Mouse (Mus musculus) gastrocnemius, adult 18-20 months (tissue): Measurements from ENCODE around the gene Slc25a22. TPM values are rescaled to one million over a fixed set of nuclear protein-coding genes. Genes with fewer than 3 reads are reported as not detected.

Experiments
- DNase-seq: peaks from one replicate; pipeline ENCODE4 v3.0.0; 2021; ENCODE audit warnings: low spot score
- total RNA-seq, 2 experiments: library from RNA; stranded (reverse); gene quantifications; 2 replicates each; pipeline ENCODE4 v1.2.3; 2021

The Slc25a22 gene
- total RNA-seq, 2 experiments from 2014 or later = 18.2 to 21.3 TPM

DNA sequence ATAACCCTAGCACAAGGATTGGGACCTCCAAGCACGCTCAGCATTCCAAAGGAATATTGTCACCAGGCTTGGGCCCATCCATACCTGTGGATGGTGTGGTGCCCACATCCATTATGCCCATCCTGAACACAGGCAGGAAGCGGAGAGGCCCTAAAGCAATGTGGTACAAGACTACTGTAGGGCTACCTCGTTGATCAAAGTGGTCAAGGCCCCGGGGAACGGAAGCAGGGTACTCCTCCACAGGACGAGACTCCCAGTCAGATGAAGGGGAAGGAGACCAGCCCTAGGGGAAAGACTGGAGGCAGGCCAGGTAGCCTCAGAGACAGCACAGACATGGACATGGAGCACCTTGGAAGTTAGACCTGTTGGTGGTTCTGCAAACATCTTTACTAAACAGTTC, 35.1 kb upstream of the Slc25a22 start:
- no peak for DNase-seq

DNA sequence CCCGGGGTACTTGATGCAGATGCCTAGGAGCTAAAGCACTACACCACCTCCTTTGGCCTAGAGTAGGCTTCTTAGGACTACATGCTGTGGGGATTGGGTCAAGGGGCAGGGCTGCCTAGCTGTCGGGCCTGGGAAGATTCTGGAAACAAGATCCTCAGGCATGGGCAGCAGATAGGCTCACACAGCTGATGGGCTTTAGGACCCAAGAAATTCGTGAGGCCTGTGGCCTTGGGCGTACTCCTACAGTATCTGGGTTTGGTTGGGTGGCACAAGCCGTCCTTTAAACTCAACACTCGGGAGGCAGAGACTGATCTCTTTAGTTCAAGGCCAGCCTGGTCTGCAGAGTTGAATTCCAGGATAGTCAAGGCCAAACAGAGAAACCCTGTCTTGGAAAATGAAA, 34.5 kb upstream of the Slc25a22 start:
- no peak for DNase-seq

DNA sequence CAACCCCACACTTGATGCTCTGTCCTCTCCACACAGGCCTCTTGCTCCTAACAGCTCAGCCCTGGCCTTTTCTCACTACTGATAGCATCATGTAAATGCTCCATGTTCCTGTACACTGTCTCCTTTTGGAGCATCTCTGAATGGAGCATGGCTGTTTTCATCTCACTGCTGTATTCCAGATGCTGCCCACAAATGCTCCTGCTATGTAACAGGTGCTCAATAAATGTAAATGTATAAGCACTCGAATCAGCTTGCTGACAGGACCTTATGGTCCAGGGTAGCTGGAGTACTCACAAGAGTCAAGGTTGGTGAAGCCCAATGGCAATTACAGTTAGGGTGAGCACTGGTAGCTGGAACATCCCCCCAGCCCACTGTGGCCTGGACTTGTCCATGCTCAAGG, 33.5 kb upstream of the Slc25a22 start:
- no peak for DNase-seq

DNA sequence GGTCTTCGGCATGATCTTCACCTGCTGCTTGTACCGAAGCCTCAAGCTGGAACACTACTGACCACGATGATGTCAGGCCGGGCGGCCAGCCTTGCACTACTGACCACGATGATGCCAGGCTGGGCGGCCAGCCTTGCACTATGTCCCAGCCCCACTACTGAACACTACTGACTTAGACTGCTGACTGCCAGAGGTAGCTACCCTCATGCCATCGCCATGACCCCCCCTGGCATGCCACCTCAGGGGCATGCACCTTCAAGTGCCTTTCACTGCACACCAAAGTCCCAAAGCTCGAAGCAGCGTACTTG, 32.9 kb upstream of the Slc25a22 start:
- DNase-seq = no peak

DNA sequence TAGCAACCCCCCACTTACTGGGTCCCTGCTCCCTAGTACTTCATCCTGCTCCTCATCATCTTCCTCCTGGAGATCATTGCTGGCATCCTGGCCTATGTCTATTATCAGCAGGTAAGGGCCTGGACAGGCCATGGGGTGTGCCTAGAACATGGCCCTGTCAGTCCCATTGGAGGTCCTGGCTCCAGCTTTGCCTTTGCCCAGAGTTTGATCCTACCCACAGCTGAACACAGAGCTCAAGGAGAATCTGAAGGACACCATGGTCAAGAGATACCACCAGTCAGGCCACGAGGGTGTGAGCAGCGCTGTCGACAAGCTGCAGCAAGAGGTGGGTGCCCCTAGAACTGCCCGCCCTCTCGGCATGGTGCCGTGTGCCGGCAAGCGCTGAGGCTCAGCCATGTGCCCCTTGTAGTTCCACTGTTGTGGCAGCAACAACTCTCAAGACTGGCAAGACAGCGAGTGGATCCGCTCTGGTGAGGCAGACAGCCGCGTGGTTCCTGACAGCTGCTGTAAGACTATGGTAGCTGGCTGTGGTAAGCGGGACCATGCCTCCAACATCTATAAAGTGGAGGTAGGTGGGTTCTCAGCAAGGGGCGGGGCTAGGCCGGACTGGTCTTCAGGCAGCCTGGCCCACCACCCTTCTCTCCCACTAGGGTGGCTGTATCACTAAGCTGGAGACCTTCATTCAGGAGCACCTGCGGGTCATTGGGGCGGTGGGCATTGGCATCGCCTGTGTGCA, 32.4 kb upstream of the Slc25a22 start:
- no peak for DNase-seq

DNA sequence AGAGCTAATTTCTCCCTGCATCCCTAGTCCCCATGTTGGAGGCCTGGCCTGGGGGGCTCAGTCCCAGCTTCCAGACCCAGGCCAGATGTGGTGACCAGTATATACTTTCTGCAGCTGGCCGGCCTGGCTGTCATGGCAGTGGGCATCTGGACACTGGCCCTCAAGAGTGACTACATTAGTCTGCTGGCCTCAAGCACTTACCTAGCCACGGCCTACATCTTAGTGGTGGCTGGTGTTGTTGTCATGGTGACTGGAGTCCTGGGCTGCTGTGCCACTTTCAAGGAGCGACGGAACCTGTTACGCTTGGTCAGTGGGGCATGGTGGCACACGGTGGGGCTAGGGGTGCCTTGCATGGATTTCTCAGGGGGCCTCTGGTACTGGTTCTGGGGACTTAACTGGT, 31.7 kb upstream of the Slc25a22 start:
- DNase-seq = no peak

DNA sequence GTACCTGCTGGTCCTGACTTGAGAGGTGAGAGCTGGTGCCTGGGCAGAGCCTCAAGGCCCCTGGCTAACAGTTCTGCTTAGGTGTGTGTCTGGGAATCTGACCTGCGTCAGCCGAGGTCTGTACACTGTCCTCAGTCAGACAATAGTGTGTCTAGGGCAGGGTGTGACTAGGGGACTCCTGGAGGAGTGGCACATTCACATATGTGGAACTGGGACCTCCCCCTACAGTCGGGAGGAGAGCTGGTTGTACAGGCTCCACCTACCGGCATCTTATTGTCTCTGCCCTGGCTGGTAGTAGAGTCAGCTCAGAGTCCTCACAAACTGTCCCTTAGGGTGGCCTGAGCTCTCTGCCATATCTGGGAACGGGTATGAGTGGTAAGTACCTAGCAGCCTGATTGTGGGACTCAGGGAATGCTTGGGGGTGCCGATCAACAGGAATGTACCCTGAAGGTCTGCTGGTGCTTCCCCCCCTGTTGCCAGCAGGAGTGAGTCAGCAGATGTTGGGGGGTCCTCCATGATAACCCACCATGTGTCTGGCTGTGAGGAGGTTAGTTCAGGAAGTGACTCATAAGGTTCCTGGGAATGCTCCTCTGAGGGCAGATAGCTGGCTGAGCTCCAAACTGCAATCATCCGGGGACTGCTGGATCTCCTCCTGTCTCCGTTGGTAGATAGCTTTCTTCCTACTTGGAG, 31.0 kb upstream of the Slc25a22 start:
- DNase-seq = peak; percentile 67

DNA sequence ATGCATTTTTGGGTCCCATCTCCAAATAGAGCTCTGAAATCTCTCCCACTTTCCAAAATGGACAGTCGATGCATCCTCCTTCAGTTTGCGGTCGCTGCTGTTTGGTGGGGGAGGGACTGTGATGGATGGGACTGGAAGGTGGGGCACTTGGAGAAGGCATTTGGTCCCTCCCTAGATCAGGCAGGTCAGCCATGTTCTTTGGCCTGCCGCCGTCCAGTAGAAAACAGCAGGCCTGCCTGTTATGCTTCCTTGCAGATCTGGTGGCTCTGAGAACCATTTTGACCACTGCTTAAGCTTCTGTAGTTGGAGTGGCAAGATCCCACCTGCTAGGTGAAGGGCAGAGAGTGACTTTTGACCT, 30.5 kb upstream of the Slc25a22 start:
- no peak for DNase-seq

DNA sequence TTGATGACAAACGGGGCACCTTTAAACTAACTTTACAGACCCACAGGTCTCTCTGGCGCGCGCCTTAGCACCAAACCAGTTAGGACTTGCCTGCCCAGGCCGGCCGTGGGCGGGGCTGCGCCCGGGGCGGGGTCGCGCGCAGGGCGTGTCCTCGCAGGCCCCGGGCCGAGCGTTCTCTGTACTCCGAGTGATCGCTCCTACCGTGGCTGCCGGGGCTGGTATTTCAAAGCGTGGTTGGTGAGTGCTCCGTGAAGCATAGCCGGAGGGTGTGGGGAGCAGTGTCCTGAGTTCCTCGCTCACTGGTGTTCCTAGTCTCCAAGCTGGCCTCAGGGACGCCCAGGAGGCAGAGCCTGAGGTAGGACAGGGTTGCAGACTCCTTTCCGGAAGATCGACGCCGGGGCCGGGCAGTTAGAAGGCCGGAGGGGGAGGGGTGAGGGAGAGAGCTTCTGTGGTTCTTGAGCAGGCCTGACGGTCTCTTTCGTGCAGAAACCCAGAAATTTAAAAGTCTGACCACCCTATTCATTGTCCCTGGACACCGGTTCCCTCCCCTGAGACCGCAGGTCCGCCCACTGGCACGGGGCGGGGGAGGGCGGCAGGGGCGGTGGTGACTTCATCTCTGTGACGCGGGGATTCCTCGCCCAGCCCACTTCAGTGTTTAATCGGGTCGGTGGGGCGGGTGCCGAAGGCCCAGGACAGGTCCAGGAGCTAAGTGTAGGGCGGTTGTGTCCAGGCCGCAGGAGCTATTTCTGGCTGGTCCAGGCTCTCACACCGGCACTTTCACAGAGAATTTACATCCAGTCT, 29.7 kb upstream of the Slc25a22 start, which contains the start of gene Cd151:
Gene Cd151 (plus strand): TSS at position 163 of the 801 bp plus-strand sequence.
- DNase-seq = peak; percentile 88

DNA sequence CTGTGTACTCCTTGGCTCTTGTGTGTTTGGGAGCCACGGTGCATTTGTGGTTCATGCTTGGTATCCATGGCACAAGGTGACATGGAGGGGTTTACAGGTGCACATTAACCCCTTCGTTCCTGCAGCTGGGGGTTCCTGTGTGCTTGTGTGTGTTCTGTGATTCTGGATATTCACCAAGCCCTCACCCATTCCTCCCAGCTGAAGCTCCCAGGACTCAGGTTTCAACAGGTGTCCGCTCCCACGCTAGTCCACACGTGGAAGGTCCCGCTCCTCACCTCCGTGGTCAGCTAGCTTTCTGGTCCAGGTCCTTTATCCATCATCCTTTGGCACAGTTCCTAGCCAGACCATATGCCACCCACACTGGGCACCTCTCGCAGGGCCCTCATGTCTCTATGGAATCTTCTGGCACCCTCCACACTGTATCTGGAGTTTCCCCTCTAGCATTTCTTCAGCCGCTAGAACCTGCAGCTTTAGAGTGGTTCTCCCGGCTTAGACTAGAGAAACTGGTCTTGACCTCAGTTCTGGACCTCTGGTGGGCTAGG, 29.0 kb upstream of the Slc25a22 start:
- no peak for DNase-seq

DNA sequence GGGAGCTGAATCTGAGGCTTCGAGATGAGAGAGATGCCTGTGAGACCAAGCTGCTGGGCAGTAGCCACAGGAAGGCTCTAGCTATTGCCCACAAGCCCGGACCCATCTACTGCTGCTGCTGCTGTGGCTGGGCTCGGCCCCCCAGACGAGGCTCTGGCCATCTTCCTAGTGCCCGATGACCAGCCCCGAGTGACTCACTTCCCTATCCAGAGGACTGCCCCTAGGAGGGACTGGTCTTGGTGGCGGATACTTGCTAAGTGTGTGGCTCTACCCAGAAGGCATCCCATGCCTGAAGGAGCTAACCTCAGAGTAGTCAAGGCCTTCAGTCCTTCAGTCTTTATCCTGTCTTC, 28.3 kb upstream of the Slc25a22 start:
- peak; percentile 32 for DNase-seq

DNA sequence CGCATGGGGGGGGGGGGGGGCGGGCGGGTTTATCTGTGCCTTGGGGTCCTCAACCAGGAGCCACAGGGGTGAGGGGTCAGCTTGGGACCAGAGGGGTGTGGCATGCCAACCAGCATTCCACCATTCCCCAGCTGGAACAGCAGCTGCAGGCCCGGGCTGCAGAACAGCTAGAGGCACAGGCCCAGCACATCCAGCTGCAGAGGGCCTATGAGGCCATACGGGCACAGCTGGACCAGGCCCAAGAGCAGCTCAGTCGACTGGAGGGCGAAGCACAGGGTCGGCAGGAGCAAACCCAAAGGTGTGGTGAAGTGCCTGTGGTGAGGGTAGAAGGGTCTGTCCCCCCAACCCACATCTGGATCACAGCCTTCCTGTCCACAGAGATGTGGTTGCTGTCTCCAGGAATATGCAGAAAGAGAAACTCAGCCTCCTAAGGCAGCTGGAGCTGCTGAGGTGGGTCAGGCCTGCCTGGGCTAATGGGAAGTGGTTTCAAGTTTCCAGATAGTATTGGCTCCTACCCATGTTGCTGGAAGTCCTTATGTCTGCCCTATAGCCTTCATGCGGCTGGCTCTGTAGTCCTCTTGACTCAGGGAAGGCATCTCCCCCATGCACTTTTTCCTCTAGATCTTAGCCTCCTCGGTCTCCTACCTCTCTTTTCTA, 27.8 kb upstream of the Slc25a22 start:
- no peak for DNase-seq

DNA sequence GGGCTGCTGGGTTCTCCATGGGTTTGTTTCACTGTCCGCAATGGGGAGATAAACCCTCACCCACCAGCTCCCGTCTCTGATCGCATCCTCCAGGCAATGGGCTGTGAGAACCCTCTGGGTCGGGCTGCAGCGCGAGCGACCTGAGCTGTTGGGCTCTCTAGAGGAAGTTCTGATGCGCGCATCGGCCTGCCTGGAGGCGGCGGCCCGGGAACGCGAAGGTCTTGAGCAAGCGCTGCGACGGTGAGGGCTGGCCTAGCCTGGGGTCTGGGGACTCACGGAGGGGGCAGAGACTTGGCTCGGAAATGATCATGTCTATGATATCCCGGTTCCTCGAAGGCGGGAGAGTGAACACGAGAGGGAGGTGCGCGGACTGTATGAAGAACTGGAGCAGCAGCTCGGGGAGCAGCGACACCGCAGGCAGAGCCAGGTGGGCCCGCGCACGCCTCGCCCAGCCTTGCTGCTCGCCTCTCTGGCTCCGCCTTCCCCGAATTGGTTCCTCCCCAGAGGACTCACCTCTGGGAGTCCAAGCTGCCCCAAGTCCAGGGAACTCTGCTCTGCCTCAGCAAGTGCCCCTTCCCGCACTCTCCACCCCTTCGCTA, 27.0 kb upstream of the Slc25a22 start:
- no peak for DNase-seq

DNA sequence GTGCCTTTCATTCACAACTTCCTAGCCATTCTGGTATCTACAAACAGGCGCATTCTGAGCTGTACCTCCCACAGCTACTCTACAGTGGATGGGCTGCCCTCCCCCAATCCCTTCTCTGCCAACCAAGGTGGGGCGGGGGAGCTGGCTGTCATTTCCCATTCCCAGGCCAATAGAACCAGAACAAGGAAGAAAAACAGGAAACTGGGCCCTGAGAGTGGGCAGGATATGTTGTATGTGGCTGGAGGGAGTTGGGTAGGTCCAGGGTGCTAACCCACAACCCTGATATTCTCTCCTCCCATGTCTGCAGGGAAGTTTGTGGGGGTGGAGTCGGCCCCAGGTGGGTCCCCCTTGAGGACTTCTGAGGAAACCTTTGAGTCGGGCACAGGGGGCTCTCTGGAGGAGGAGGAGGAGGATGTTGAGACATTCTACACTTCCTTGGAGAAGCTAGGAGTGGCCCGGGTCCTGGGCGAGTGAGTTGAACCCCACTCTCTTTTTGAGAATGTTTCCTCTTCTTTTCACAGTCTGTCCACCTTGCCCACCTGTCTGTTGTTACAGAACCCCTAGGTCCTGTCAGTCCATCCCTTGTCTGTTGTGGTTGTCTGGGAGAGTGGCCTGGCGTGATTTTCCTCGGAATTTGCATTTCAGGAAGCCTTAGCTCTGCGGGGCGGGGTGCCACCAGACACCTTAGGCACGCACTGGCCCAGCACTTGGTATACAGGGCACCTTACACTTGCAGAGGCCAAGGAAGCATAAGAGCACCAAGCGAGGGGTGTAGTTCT, 26.3 kb upstream of the Slc25a22 start:
- DNase-seq = peak; percentile 48

DNA sequence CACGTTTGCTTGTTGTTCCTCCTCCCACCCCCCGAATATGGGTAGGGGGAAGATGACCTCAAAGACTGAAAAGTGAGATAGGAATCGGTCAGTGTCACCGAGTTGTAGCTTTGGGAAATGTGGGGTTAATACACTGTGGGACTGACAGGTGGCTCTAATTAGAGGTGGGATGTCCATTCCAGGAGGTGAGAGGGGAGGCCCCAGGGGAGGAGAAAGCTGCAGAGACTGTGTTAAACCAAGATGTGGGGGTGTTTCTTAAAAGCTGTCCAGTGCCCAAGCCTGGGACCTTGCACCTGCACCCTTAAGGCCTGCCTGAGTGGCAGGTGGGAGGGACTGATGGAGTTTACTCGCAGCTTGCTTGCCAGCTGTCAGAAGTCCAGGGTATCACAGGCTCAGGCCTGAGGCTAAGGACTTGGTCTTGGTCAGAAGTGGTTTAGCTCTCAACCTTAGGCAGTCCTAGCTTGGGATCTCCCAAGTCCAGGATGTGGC, 24.7 kb upstream of the Slc25a22 start:
- peak; percentile 43 for DNase-seq

DNA sequence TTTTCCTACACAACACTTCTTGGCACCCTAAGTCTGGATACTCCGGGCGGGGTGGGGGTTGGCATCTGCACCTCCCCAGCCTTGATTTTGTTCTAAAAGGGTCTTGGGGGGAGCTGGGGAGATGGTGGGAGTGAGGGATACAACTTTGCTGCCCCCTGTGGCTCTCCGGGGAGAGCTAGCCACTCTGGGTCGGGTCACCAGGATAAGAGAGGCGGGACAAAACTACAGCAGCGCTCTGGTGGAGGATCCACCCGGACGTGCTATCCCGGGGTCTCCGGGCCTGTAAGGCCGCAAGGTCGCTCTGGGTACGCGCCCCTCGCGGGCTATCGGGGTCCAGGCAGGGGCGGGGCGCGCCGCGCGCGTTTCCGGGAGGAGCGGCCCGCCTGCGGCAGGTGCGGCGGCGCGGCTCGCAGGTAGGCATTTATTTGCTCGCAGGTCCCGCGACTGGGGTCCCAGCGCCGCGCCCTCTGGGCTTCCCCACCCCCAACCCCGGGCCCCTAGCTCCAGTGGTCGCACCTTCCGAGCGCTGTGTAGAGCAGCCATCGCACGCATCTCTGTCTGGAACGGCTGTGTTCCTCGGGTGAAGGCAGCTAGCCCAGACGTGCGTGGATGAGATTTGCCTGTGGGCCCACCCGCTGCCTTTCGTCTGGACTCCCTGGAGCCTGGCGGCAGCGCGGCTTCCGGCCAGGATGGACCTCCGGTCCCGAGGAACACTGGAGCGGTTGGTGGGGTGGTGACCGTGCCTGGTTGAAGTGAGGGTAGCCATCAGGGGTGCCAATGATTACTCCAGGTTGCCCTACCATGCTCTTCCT, 24.0 kb upstream of the Slc25a22 start:
- no peak for DNase-seq

DNA sequence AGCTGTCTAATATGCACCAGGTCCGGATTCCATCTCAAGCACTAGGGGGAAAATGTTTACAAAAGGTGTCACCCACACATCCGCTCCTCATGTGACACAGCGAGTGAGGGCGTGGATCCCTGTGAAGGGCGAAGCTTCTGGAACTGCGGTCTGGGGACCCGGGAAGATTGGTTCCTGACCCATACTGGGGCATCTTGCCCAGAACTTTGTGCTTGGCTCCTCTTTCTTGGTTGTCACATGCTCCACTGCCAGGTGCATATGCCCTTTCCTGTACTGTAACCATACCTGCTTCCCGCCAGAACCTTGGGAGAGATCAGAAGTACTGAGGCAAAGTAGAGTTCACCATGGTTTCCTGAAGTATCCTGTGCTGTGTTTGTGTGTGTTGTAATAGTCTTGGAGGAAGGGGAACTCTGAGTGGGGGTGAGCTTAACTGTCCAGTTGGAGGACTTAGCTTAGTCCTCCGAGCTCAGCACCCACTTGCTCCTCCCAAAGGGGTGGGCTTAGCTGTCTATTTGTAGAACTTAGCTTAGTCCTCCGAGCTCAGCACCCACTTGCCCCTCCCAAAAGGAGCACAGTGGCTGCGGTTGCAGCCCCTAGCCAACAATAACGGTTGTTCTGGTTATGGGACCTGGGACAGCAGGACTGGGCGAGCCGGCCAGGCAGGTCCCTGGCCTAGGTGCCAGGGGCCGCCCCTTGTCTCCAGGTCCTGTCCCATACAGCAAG, 22.9 kb upstream of the Slc25a22 start, which contains the start of gene Cracr2b:
Gene Cracr2b (plus strand): TSS at position 704 of the 723 bp plus-strand sequence.
- peak; percentile 57 for DNase-seq

DNA sequence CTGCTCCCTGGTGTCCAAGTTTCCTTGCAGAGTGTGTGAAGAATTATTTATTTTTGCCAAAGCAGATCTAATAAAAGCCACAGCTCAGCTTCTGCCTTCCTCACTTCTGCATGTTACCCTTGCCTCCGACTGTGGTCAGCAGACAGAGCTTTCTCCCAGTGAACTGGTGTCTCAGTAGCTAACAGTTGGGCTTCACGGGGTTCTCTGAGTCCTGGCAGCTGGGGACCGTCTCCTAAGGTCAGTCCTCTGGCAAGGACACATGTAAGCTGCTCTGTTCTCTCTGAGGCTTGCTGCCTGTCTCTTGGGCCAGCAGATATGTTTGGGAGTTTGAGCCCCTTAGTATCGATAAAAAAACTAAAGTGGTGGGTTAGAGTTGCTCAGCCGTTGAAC, 22.3 kb upstream of the Slc25a22 start:
- peak; percentile 51 for DNase-seq

DNA sequence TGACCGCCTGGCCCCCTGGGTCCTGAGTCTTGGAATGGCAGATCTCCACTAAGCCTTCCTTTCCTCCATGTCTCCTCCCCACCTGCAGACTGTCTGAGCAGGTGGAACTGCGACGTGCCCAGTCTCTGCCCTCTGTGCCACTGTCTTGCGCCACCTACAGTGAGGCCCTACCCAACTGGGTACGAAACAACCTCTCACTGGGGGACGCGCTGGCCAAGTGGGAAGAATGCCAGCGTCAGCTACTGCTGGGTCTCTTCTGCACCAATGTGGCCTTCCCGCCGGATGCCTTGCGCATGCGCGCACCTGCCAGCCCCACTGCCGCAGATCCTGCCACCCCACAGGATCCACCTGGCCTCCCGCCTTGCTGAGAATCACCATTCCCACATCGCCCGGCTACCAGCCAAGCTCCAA, 21.6 kb upstream of the Slc25a22 start:
- DNase-seq = peak; percentile 31
